Mouse (Mus musculus) large intestine, adult 2 months (tissue): ENCODE measurements around the gene Gldc. TPM values are rescaled to one million over a fixed set of nuclear protein-coding genes. Genes with fewer than 3 reads are reported as not detected.

ENCODE experiments used
- DNase-seq: peaks from one replicate; pipeline ENCODE4 v3.0.0-alpha.2; 2012; ENCODE audit warnings: low read depth, low spot score
- WGBS: fragments of 180-500 bp; shearing (Covaris S2); methylation state at CpG from one replicate; pipeline ENCODE4 v1.1.7; 2018; 5-methylcytosine and 5-hydroxymethylcytosine counted together
- polyA plus RNA-seq: library from polyadenylated mRNA; depleted of rRNA; stranded (reverse); fragments of >200 nt; gene quantifications from 2 replicates; pipeline ENCODE4 v1.2.3, GENCODE M21; 2012; rRNA removed

Gldc gene
- polyA plus RNA-seq, 1 experiment = 0.15 TPM

DNA sequence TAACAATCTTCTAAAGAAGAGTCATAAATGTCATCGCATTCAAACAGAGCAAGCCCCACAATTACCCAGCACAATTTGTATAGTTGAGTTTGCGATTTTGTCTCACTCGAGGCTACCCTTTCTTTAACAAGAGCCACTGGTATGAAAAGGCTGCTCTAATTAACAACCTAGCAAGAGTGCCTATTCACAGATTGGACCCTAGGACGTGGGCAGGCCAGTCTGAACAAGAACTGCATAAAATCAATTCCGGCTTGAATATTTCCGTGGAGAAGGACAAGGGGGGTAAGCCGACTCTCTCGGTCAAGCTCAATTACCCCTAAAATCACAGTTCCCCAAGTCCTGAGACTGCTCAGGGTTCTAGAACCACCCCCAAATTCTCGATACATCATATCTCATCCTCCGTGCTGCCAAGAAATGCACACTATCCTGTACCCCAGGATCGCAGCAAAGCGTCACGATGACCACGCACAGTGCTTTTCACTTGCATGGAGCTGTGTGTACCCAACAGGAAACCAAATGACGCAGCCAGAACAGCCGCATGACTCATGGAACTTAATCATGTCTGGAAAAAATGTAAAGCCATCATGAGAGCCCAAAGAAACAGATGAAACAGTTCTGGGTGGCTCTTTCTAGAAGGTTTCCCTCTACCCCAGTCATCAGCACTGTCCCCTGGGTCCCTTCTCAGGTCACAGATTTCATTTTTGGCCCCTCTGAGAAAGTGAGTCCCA lies 62.1 kb downstream of the Gldc start:
- DNase-seq = no peak
- 89% methylated on average over 16 of the region's 16 CpGs for WGBS

DNA sequence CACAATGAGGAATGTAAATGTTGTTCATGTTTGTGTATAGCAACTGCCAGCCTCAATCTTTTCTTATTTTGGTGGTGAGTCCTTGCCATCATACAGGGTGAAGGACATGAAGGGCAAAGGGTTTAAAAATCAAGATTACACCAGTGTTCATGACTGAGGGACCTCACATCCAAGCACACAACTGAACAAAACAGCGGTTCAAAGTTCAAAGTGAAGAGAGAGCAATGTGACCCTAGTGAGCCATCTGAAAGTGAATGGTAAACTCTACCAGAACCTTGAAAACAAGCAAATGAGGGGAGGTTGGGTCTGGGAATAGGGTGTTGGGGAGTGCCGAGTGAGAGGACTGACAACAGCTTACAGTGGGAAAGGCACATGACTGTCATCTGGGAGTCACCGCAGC lies 63.8 kb downstream of the Gldc start:
- no peak for DNase-seq
- WGBS = 96% methylated on average over 3 of the region's 3 CpGs

DNA sequence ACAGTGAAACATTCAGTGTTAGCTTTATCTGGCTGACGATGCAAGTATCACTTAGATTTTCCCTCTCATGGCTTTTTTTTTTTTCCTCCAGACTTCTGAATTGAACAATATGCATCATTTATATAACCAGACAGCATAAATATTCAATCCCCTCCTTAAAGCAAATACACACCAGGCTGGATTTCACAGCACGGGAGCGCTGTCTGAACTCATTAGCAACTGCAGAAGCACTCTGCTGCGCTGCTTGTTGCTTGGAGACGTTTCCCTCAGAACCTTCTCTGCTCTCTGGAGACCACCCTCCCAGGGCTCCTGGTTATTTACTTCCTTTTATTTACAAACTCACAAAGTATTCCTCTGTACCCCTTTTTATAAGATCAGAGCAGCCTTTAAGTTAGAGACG lies 66.1 kb downstream of the Gldc start:
- 90% methylated on average over 6 of the region's 6 CpGs for WGBS
- no peak for DNase-seq

DNA sequence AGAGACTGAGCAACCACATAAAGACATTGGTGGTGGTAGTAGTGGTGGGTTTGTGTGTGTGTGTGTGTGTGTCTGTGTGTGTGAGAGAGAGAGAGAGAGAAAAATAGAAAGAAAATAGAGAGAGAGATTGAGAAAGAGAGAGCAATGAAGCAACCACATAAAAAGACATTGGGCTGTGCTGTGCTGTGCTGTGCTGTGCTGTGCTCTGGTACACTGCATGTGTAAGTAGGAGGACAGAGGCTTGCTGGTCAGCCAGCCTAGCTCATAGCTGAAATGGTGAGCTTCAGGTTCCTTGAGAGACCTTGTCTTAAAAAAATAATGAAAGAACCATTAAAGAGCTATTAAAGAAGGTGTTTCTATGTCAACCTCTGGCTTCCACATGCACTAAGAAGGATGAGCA lies 66.6 kb downstream of the Gldc start:
- no peak for DNase-seq

DNA sequence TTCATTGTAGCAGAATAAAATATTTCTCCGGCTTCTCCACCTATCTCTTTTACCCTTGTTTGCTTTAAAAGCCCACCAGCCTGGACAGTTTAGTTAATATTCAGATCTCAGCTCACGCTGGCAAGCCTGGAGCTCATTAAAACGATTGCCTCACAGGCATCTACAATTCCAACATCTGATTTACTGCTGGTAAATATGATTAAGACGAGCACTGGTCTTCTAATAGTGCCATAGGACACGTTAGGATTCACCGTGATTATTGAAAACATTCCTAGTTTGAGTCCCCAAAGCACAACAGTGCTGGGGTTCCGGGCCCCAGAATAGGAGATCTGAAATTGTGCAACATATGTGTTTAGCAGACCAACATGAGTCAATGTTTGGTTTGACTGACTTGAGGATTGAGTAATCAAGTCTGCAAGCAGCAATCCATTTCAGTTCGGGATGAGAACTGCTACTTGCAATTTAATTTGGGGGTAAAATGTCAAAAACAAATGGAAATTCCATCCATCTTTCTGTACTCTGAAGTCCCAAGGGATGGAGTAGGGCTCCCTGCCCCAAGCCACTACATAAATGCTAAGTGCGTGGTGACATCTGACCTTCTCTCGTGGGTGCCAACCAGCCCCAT lies 67.9 kb downstream of the Gldc start:
- no peak for DNase-seq
- 59% methylated on average over 10 of the region's 10 CpGs for WGBS

DNA sequence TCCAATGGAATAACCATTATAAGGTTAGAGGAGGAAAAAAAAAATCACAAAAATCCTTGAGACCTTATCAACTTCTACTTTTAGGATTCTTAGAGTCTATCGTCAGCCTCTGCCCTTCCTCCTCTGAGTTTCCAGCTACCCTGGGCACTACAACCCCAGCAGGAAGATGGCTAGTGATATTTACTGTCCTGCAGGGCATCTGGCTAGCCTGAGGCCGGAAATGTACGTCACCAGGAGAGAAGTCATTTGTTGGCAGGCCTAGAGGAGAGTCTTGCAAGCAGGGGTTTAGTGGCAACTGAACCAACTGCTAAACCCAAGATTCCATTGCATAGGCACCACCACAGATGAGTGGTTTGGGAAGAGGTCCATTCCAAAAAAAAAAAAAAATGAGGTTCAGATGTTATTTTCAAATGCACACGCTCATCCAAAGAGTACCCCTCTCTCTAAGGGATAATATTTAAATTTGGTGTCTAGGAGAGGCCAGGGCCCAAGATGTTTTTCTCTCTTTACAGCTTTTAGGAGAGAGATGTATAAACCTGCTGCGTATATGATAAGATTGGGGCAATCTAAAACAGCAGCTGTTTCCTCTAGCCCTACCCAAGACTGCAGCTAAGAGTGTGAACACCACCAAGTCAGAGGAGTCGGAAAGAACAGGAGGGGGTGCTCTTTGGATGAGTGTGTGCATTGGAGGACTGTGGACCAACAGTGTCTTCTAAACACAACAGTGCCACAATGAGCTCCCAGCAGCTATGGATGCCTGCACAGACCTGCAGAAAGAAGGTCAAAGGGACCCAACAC lies 70.0 kb downstream of the Gldc start:
- 83% methylated on average over 6 of the region's 6 CpGs for WGBS
- no peak for DNase-seq

DNA sequence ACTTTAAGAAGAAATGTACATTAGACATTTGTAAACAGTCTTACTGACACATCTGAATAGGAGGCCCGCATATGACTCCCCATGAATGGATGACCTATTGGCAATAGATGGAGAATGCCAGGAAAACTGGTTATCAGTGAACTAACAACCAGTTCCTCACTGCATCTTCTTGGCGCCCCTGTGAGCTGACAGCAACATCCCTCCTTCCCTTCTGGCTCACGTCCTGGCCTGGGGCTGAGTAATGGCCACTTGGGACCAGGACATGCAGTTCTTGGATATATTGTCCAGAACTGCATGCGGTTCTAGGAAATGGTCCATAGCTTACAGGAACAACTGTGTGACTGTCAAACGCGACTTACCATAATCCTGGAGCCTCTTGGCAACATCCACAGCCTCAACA lies 72.6 kb downstream of the Gldc start:
- 84% methylated on average over 6 of the region's 6 CpGs for WGBS

DNA sequence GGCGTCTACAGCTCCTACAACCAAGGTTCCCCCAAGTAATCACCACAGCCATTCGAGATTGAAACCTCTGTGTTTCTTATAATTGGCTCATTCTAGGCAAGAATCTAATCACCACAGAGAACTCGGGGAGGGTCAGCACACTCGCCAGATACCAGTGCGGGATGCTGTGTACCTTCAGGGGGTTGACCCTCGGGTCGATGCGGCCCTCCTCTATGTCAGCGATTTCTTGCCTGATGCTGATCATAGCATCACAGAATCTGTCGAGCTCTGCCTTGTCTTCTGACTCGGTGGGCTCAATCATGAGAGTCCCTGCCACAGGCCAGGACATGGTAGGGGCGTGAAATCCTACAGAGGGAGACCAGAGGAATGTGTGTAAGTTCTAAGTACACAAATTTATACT lies 74.7 kb downstream of the Gldc start:
- WGBS = 96% methylated on average over 12 of the region's 12 CpGs
- DNase-seq = no peak

More for the DNA sequence above, 72.6 kb downstream of the Gldc start:
- no peak for DNase-seq

DNA sequence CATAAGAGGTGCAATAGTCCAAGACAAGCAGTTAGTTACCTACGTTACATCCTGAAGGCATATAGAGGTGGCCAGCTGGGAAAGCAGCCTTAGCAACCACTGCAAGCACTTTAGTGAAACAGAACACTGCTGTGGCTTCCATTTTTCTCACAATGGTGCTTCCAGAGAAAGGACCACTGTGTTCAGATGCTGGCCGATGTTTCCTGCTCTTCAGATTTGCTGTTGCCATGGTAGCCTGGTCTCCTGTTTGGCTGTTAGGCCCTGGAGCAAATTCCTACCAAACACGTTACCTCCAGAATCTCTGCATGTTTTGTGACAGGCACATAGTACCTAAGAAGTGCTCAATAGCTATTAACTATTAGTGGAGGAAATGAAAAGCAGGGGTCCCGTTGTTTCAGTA lies 78.2 kb downstream of the Gldc start:
- 93% methylated on average over 4 of the region's 4 CpGs for WGBS
- DNase-seq = no peak

DNA sequence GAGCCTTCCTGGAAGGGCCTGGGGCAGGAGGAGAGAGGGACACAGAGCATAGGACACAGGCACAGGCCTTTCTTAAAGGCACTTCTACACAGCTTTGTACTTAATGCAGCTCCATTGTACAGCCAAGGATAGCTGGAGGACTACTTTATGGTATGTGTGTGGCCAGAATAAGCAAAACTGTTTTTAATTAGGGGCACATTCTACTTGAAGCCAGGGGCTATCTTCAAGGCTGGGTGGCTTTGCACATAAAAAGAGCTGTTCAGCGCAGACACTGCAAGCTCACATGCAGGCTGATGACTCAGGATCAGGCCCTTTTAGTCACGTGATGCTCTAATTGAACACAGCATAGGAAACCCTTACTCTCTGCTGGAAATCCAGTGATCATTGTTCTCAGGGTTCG lies 79.0 kb downstream of the Gldc start:
- no peak for DNase-seq
- WGBS = 84% methylated on average over 3 of the region's 3 CpGs

DNA sequence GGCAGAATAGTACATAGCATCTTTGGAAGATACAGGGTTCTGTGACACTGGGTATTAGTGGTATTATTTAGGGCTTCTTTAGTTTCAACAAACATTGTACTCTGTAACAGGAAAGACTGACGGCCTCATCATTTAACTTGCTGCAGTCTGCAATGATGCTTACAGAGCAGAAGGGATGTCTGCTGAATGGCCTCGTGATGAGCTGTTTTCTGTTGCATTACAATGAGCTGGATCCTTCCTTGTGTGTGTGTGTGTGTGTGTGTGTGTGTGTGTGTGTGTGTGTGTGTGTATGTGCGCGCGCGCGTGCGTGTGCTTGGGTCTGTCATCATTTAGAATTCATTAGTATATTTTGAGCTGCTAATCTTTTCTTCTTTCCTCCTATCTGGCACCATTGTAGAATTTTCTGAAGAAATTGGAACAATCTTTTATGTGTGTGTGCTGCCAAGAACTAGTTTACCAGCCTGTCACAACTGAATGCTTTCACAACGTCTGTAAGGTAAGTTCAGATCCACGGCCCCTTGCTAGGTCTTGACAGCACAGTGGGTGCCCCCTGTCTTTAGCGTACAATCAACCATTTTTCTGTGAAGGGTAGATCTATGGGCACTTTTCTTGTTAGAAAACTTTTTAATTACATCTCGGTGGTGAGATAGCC lies 83.5 kb downstream of the Gldc start:
- WGBS = 92% methylated on average over 12 of the region's 12 CpGs
- no peak for DNase-seq

DNA sequence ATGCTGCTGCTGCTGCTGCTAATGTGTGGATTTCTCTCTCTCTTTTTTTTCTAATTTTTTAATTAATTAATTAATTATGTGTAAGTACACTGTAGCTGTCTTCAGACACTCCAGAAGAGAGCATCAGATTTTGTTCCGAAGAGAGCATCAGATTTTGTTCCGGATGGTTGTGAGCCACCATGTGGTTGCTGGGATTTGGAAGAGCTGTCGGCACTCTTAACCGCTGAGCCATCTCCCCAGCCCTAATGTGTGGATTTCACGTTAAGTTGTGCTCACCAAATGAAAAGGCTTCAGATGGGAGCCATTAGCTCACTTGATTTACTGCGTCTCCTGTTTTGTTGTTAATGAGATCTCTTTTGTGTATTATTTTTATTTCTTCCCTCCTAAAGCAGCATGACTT lies 85.1 kb downstream of the Gldc start:
- no peak for DNase-seq
- WGBS = 92% methylated on average over 6 of the region's 6 CpGs

DNA sequence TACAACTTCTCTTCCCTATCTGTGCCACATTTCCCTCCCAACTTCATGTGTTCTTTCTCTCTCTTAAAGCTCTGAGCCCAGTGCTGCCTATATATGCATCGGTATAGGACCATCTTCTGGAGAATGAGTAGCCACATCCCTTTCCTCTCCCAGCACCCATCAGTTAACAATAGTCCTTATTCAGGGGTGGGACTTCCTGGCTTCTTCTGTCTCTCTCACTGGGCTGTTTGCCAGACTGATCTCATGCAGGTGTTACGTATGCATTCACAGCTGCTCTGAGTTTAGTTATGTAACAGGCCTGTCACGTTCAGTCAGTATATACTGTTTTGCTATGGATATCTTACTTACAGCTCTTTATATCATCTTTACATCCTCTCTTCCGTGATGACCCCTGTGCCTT lies 109.4 kb downstream of the Gldc start:
- 33% methylated on average over 4 of the region's 4 CpGs for WGBS
- no peak for DNase-seq

DNA sequence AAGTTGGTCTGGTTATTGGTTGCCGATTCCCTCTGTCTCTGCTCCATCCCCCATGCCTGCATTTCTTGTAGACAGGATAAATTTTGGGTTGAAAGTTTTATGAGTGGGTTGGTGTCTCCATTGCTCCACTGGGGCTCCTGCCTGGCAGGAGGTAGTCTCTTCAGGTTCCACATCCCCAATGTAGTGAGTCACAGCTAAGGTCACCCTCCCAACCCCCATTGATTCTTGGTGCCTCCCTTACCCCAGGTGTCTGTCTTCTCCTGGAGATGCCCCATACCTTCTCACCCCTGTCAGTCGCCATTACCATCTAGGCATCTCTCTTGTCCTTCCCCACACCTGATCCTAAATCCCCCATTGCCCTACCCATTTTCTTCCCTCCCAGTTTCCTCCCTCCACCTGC lies 121.0 kb downstream of the Gldc start:
- WGBS = 100% methylated on average over 2 of the region's 2 CpGs
- no peak for DNase-seq

DNA sequence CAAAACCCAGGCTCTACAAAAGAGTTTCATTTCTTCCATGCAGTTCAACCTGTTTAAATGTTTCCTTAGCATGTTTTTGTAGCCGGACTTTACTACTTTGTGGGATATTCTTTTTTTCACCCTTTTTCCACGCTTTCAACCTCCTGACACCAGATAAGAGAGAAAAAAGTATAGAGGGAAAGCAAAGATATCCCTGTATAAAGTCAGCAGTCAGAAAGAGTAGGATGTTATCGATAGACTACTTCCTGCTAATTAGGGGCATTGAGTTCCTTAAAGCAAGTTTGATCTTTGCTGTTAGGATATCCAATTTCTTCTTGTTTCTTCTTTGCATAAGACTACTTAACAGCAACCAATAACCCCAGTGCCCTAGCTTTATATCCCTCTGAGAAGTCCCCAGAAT lies 123.8 kb downstream of the Gldc start:
- WGBS = 91% methylated on average over 3 of the region's 3 CpGs
- DNase-seq = no peak

DNA sequence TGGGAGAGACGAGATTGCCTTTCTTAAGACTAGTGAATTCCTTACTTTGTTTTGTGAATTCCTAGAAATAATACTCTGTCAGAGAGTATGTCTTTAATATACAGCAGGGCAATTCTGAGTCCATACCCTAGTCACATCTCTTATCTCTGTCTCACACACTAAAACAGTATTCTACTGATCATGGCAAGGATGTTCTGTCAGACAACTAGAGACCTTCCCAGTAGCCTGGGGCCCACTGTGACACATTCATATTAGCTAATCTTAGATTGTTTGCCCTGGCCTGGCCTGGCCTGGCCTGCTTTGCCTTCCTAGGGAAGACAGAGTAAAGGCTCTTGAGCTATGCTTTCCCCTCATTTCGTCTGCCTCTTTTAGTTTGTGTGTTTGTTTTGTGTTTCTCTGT lies 124.6 kb downstream of the Gldc start:
- 81% methylated on average over 2 of the region's 2 CpGs for WGBS
- DNase-seq = no peak

Other genes with a start within 250 kb of the Gldc start
- gene Trpd52l3, start 171.6 kb downstream of the Gldc start, polyA plus RNA-seq = not detected in 2 replicates
- gene Uhrf2, start 144.9 kb downstream of the Gldc start, polyA plus RNA-seq = 22.1 and 24.9 TPM in 2 replicates
- 0.12 and 10.2 TPM in 2 replicates for gene Mbl2, start 57.5 kb upstream of the Gldc start, polyA plus RNA-seq